Mouse (Mus musculus): ENCODE results near the gene Spats1. TPM values are rescaled to one million over a fixed set of nuclear protein-coding genes. Genes with fewer than 3 reads are reported as not detected.
"Not testable (repeated sequence)": the region's sequence is repeated elsewhere in the genome, so short reads cannot be mapped to it uniquely, and the experiment has no call there.

The Spats1 gene
- total RNA-seq, 2 experiments from 2014 or later: not detected

GRCm38 (mm10) chr17:45490532-45491154, 15.4 kb upstream of the Spats1 start:
- ATAC-seq (replicated peaks; ENCODE audit: poor library complexity): no peak

- no peak for ATAC-seq (replicated peaks; ENCODE audit: poor library complexity)
Observed at GRCm38 (mm10) chr17:45489736-45490135, 14.5 kb upstream of the Spats1 start.

- no peak for ATAC-seq (replicated peaks; ENCODE audit: poor library complexity)
Observed at GRCm38 (mm10) chr17:45488321-45489254, 13.4 kb upstream of the Spats1 start.

GRCm38 (mm10) chr17:45487216-45487615, 12.0 kb upstream of the Spats1 start:
- ATAC-seq (replicated peaks; ENCODE audit: poor library complexity): peak; percentile 31

- no peak for ATAC-seq (replicated peaks; ENCODE audit: poor library complexity)
Observed at GRCm38 (mm10) chr17:45485581-45485980, 10.4 kb upstream of the Spats1 start.

- ATAC-seq (replicated peaks; ENCODE audit: poor library complexity): no peak
Observed at GRCm38 (mm10) chr17:45480429-45480828, 5.2 kb upstream of the Spats1 start.

- peak; percentile 90 for ATAC-seq (replicated peaks; ENCODE audit: poor library complexity)
Observed at GRCm38 (mm10) chr17:45478234-45478825, 3.1 kb upstream of the Spats1 start.

GRCm38 (mm10) chr17:45474146-45474545, 1.1 kb downstream of the Spats1 start:
- no peak for ATAC-seq (replicated peaks; ENCODE audit: poor library complexity)

- no peak for ATAC-seq (replicated peaks; ENCODE audit: poor library complexity)
Observed at GRCm38 (mm10) chr17:45473667-45474066, 1.5 kb downstream of the Spats1 start.

GRCm38 (mm10) chr17:45470726-45471125, 4.5 kb downstream of the Spats1 start:
- ATAC-seq (replicated peaks; ENCODE audit: poor library complexity): no peak

GRCm38 (mm10) chr17:45468302-45468701, 6.9 kb downstream of the Spats1 start:
- no peak for ATAC-seq (replicated peaks; ENCODE audit: poor library complexity)

- no peak for ATAC-seq (replicated peaks; ENCODE audit: poor library complexity)
Observed at GRCm38 (mm10) chr17:45466701-45467100, 8.5 kb downstream of the Spats1 start.

GRCm38 (mm10) chr17:45464255-45464654, 11.0 kb downstream of the Spats1 start:
- no peak for ATAC-seq (replicated peaks; ENCODE audit: poor library complexity)

- no peak for ATAC-seq (replicated peaks; ENCODE audit: poor library complexity)
Observed at GRCm38 (mm10) chr17:45462506-45462905, 12.7 kb downstream of the Spats1 start.

GRCm38 (mm10) chr17:45459062-45459461, 16.2 kb downstream of the Spats1 start:
- no peak for ATAC-seq (replicated peaks; ENCODE audit: poor library complexity)

GRCm38 (mm10) chr17:45458516-45458915, 16.7 kb downstream of the Spats1 start:
- no peak for ATAC-seq (replicated peaks; ENCODE audit: poor library complexity)

- ATAC-seq (replicated peaks; ENCODE audit: poor library complexity): no peak
Observed at GRCm38 (mm10) chr17:45457487-45457886, 17.7 kb downstream of the Spats1 start.

- no peak for ATAC-seq (replicated peaks; ENCODE audit: poor library complexity)
Observed at GRCm38 (mm10) chr17:45456260-45457152, 18.7 kb downstream of the Spats1 start.

- ATAC-seq (replicated peaks; ENCODE audit: poor library complexity): not testable (repeated sequence)
Observed at GRCm38 (mm10) chr17:45455783-45456182, 19.4 kb downstream of the Spats1 start.

- no peak for ATAC-seq (replicated peaks; ENCODE audit: poor library complexity)
Observed at GRCm38 (mm10) chr17:45454794-45455193, 20.4 kb downstream of the Spats1 start.

GRCm38 (mm10) chr17:45452271-45452670, 22.9 kb downstream of the Spats1 start:
- ATAC-seq (replicated peaks; ENCODE audit: poor library complexity): no peak

All from megakaryocyte progenitor cell, adult 5-6 weeks (primary cell).